Comparison of ENCODE assay signal across 21 mouse cellular contexts in the genomic region with DNA sequence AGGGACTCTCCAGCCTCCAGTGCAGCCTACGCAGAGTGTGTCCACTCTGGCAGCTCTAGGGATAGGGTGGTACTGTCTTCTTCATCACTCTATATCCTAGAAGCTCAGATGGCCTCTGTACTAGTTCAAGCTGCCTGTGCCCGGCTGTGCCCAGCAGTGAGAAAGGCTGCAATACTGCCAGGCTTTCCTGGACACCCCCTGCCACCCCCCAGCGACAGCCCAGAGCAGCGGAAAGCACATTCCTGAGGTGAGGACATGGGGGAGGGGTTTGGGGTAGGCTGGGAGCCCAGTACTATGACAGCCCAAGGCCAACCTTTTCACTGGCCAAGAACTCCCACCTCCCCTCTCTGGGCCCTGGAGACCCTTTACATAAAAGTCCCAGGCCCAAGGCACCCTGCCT. TPM values are rescaled to one million over a fixed set of nuclear protein-coding genes. Genes with fewer than 3 reads are reported as not detected.
DNase-seq lines count a peak whose midpoint lies in the region; ATAC-seq and TF ChIP-seq lines count a peak whose summit lies in the region.
"Had no signal": no experiment of that assay in that cellular context is flagged by ENCODE, and none has a peak within 500 bp of the region (broad histone marks: within the 10 kb centered on the region; RNA-seq: fewer than 3 reads in every experiment).

No protein-coding gene starts in this region.

- no peak for DNase-seq in forebrain, embryonic 10.5 days (ENCODE audit: extremely low spot score, low spot score)
- no peak for DNase-seq in heart, postnatal 0 days (ENCODE audit: low spot score)
- DNase-seq in heart, adult 11 months: no peak
- no peak for DNase-seq in kidney, postnatal 0 days (ENCODE audit: low spot score)
- DNase-seq in kidney, adult 9 months: no peak
- no peak for DNase-seq in limb, embryonic 10.5 days (ENCODE audit: low spot score)
- DNase-seq: adrenal gland, postnatal 10 days; cerebellum, adult 18-20 months; cerebellum, postnatal 25 days; embryo, embryonic 11 days; gastrocnemius, postnatal 36 days; liver; thymus, adult 18-20 months; thymus, postnatal 36 days had no signal

- H3K36me3 ChIP-seq in forebrain, embryonic 10.5 days (replicated peaks): peaks cover 19% of the 10 kb centered on the region
- peaks cover 20% of the 10 kb centered on the region; the same call in 1 of the 2 replicates for H3K36me3 ChIP-seq in forebrain, embryonic 12.5 days (replicated peaks)
- peaks cover 15% of the 10 kb centered on the region; the same call in 1 of the 2 replicates for H3K36me3 ChIP-seq in heart, postnatal 0 days (replicated peaks; ENCODE audit: control insufficient read depth, insufficient read depth, low read length)
- no peaks in the 10 kb centered on the region for H3K36me3 ChIP-seq in kidney, postnatal 0 days (ENCODE audit: insufficient read depth, low read length)
- peaks cover 23% of the 10 kb centered on the region for H3K36me3 ChIP-seq in limb, embryonic 10.5 days
- H3K36me3 ChIP-seq: heart, embryonic 15.5 days had no signal

- H3K4me3 ChIP-seq in forebrain, embryonic 10.5 days: no peak overlapping the region
- H3K4me3 ChIP-seq in forebrain, embryonic 12.5 days (replicated peaks): no peak overlapping the region
- no peak overlapping the region for H3K4me3 ChIP-seq in heart, postnatal 0 days (ENCODE audit: low read depth, low read length)
- H3K4me3 ChIP-seq in kidney, postnatal 0 days (replicated peaks; ENCODE audit: low read depth, low read length): no peak overlapping the region
- H3K4me3 ChIP-seq in limb, embryonic 10.5 days: no peak overlapping the region
- H3K4me3 ChIP-seq: heart, embryonic 15.5 days; midbrain, embryonic 10.5 days had no signal

- peaks cover 18% of the 10 kb centered on the region for H3K4me1 ChIP-seq in forebrain, embryonic 10.5 days
- H3K4me1 ChIP-seq in forebrain, embryonic 12.5 days: peaks cover 13% of the 10 kb centered on the region
- H3K4me1 ChIP-seq in heart, postnatal 0 days (ENCODE audit: control insufficient read depth, insufficient read depth): peaks cover 20% of the 10 kb centered on the region
- H3K4me1 ChIP-seq in kidney, postnatal 0 days (replicated peaks; ENCODE audit: insufficient read depth, low read length): peaks cover under 1% of the 10 kb centered on the region
- peaks cover 47% of the 10 kb centered on the region for H3K4me1 ChIP-seq in limb, embryonic 10.5 days

- H3K9me3 ChIP-seq in forebrain, embryonic 10.5 days: no peaks in the 10 kb centered on the region
- no peaks in the 10 kb centered on the region for H3K9me3 ChIP-seq in forebrain, embryonic 12.5 days
- H3K9me3 ChIP-seq in heart, postnatal 0 days (replicated peaks; ENCODE audit: control insufficient read depth, low read length): no peaks in the 10 kb centered on the region
- no peaks in the 10 kb centered on the region for H3K9me3 ChIP-seq in kidney, postnatal 0 days (replicated peaks; ENCODE audit: low read length)
- no peaks in the 10 kb centered on the region for H3K9me3 ChIP-seq in limb, embryonic 10.5 days (replicated peaks)
- H3K9me3 ChIP-seq: heart, embryonic 15.5 days; midbrain, embryonic 10.5 days had no signal

- WGBS in forebrain, embryonic 10.5 days: 73% methylated on average over 4 of the region's 4 CpGs
- 79% methylated on average over 4 of the region's 4 CpGs for WGBS in forebrain, embryonic 12.5 days
- WGBS in heart, postnatal 0 days: 41% methylated on average over 4 of the region's 4 CpGs
- 62% methylated on average over 4 of the region's 4 CpGs for WGBS in kidney, postnatal 0 days
- 77% methylated on average over 4 of the region's 4 CpGs for WGBS in limb, embryonic 10.5 days

- H3K9ac ChIP-seq in forebrain, embryonic 12.5 days: no peak overlapping the region
- no peak overlapping the region for H3K9ac ChIP-seq in heart, postnatal 0 days (replicated peaks; ENCODE audit: low read depth, low read length)
- no peak overlapping the region for H3K9ac ChIP-seq in kidney, postnatal 0 days (ENCODE audit: low read depth, low read length)
- H3K9ac ChIP-seq: heart, embryonic 15.5 days had no signal

- no peak for ATAC-seq in forebrain, embryonic 12.5 days (ENCODE audit: low FRiP score)
- ATAC-seq in heart, postnatal 0 days (ENCODE audit: insufficient read depth, low read depth): peak; percentile 14; the same call in 1 of the 2 replicates
- no peak for ATAC-seq in kidney, postnatal 0 days (replicated peaks; ENCODE audit: low FRiP score, low read depth)
- ATAC-seq in megakaryocyte-erythroid progenitor cell, adult 5-6 weeks (replicated peaks; ENCODE audit: low FRiP score, low TSS enrichment, poor library complexity, severe bottlenecking): no peak
- ATAC-seq: activated CD4-positive, CD25-positive, alpha-beta regulatory T cell, adult 4 months; lung, postnatal 0 days had no signal

- H3K27me3 ChIP-seq in forebrain, embryonic 10.5 days (ENCODE audit: poor library complexity, severe bottlenecking): no peaks in the 10 kb centered on the region
- H3K27me3 ChIP-seq in forebrain, embryonic 12.5 days: 0 out of 2 replicates have a peak, but pooled peaks cover 2% of the 10 kb centered on the region
- no peaks in the 10 kb centered on the region for H3K27me3 ChIP-seq in heart, postnatal 0 days (ENCODE audit: control insufficient read depth, insufficient read depth, low read length)
- no peaks in the 10 kb centered on the region for H3K27me3 ChIP-seq in kidney, postnatal 0 days (ENCODE audit: insufficient read depth, low read length)
- H3K27me3 ChIP-seq in limb, embryonic 10.5 days (ENCODE audit: low read depth, poor library complexity, severe bottlenecking): no peaks in the 10 kb centered on the region
- H3K27me3 ChIP-seq: heart, embryonic 15.5 days had no signal

- TF ChIP-seq CTCF in heart, postnatal 0 days (IDR thresholded peaks at IDR 0.05; ENCODE audit: low read depth): no peak
- no peak for TF ChIP-seq CTCF in kidney, postnatal 0 days (IDR thresholded peaks at IDR 0.05; ENCODE audit: low read depth)

- no peak overlapping the region for H3K4me2 ChIP-seq in forebrain, embryonic 12.5 days
- no peak overlapping the region for H3K4me2 ChIP-seq in heart, postnatal 0 days (ENCODE audit: low read depth, low read length)
- no peak overlapping the region for H3K4me2 ChIP-seq in kidney, postnatal 0 days (ENCODE audit: low read length)
- H3K4me2 ChIP-seq: heart, embryonic 15.5 days had no signal

- no peak for TF ChIP-seq EP300 in heart, postnatal 0 days (IDR thresholded peaks at IDR 0.05; ENCODE audit: low read depth)

- 0 out of 2 replicates have a peak overlapping the region, but pooled peaks have one; percentile 9 for H3K27ac ChIP-seq in forebrain, embryonic 10.5 days
- no peak overlapping the region for H3K27ac ChIP-seq in forebrain, embryonic 12.5 days
- no peak overlapping the region for H3K27ac ChIP-seq in heart, postnatal 0 days (ENCODE audit: low read depth)
- 0 out of 2 replicates have a peak overlapping the region, but pooled peaks have one; percentile 31 for H3K27ac ChIP-seq in kidney, postnatal 0 days
- H3K27ac ChIP-seq in limb, embryonic 10.5 days: peak overlapping the region; percentile 53; the same call in 1 of the 2 replicates
- H3K27ac ChIP-seq: macrophage; midbrain, embryonic 10.5 days had no signal

RNA-seq across cellular contexts. Expression of a gene that starts 4.0 kb away (rescaled TPM):
- polyA plus RNA-seq in forebrain, embryonic 10.5 days (2016; fragmentation: Nextera tagmentation; extraction: Ambion mirVana): 9.2 and 9.3 TPM in 2 replicates
- 5.2 and 6.8 TPM in 2 replicates for polyA plus RNA-seq in forebrain, embryonic 12.5 days (2016; fragmentation: Nextera tagmentation; extraction: Ambion mirVana)
- total RNA-seq in heart, postnatal 0 days (2014; rRNA removed; ENCODE audit: low replicate concordance): 38.7 and 64.8 TPM in 2 replicates
- polyA plus RNA-seq in heart, postnatal 0 days (2015; fragmentation: Nextera tagmentation; extraction: Ambion mirVana): 8.1 and 9.3 TPM in 2 replicates
- polyA plus RNA-seq in kidney, postnatal 0 days (2015; fragmentation: Nextera tagmentation; extraction: Ambion mirVana): 20.4 and 21.1 TPM in 2 replicates
- polyA plus RNA-seq in limb, embryonic 10.5 days (2016; fragmentation: Nextera tagmentation; extraction: Ambion mirVana): 22.5 and 28.3 TPM in 2 replicates
- total RNA-seq in megakaryocyte-erythroid progenitor cell, adult 5-6 weeks (2014; fragmentation: Nextera tagmentation): not detected in 2 replicates
- total RNA-seq in megakaryocyte-erythroid progenitor cell, adult 5-6 weeks (2017): 0.38 and 0.65 TPM in 2 replicates

RNA-seq across cellular contexts. Expression of a gene that starts 4.0 kb away (rescaled TPM):
- polyA plus RNA-seq in forebrain, embryonic 10.5 days (2016; fragmentation: Nextera tagmentation; extraction: Ambion mirVana): 63.7 and 66.3 TPM in 2 replicates
- 51.4 and 58.0 TPM in 2 replicates for polyA plus RNA-seq in forebrain, embryonic 12.5 days (2016; fragmentation: Nextera tagmentation; extraction: Ambion mirVana)
- 99.6 and 102 TPM in 2 replicates for total RNA-seq in heart, postnatal 0 days (2014; rRNA removed; ENCODE audit: low replicate concordance)
- polyA plus RNA-seq in heart, postnatal 0 days (2015; fragmentation: Nextera tagmentation; extraction: Ambion mirVana): 99.5 and 103 TPM in 2 replicates
- 87.8 and 89.3 TPM in 2 replicates for polyA plus RNA-seq in kidney, postnatal 0 days (2015; fragmentation: Nextera tagmentation; extraction: Ambion mirVana)
- 64.1 and 70.2 TPM in 2 replicates for polyA plus RNA-seq in limb, embryonic 10.5 days (2016; fragmentation: Nextera tagmentation; extraction: Ambion mirVana)
- total RNA-seq in megakaryocyte-erythroid progenitor cell, adult 5-6 weeks (2014; fragmentation: Nextera tagmentation): 56.5 and 81.2 TPM in 2 replicates
- total RNA-seq in megakaryocyte-erythroid progenitor cell, adult 5-6 weeks (2017): 71.0 and 106 TPM in 2 replicates

RNA-seq across cellular contexts. Expression of a gene that starts 11.0 kb away (rescaled TPM):
- polyA plus RNA-seq in forebrain, embryonic 10.5 days (2016; fragmentation: Nextera tagmentation; extraction: Ambion mirVana): 93.5 and 94.7 TPM in 2 replicates
- 114 TPM in 2 replicates for polyA plus RNA-seq in forebrain, embryonic 12.5 days (2016; fragmentation: Nextera tagmentation; extraction: Ambion mirVana)
- 23.9 and 74.9 TPM in 2 replicates for total RNA-seq in heart, postnatal 0 days (2014; rRNA removed; ENCODE audit: low replicate concordance)
- polyA plus RNA-seq in heart, postnatal 0 days (2015; fragmentation: Nextera tagmentation; extraction: Ambion mirVana): 172 and 184 TPM in 2 replicates
- polyA plus RNA-seq in kidney, postnatal 0 days (2015; fragmentation: Nextera tagmentation; extraction: Ambion mirVana): 105 and 106 TPM in 2 replicates
- polyA plus RNA-seq in limb, embryonic 10.5 days (2016; fragmentation: Nextera tagmentation; extraction: Ambion mirVana): 108 and 113 TPM in 2 replicates
- total RNA-seq in megakaryocyte-erythroid progenitor cell, adult 5-6 weeks (2014; fragmentation: Nextera tagmentation): 76.0 and 100 TPM in 2 replicates
- total RNA-seq in megakaryocyte-erythroid progenitor cell, adult 5-6 weeks (2017): 18.2 and 24.0 TPM in 2 replicates

RNA-seq across cellular contexts. Expression of a gene that starts 41.2 kb away (rescaled TPM):
- 22.5 and 23.2 TPM in 2 replicates for polyA plus RNA-seq in forebrain, embryonic 10.5 days (2016; fragmentation: Nextera tagmentation; extraction: Ambion mirVana)
- 22.0 and 26.6 TPM in 2 replicates for polyA plus RNA-seq in forebrain, embryonic 12.5 days (2016; fragmentation: Nextera tagmentation; extraction: Ambion mirVana)
- total RNA-seq in heart, postnatal 0 days (2014; rRNA removed; ENCODE audit: low replicate concordance): 25.3 and 25.4 TPM in 2 replicates
- polyA plus RNA-seq in heart, postnatal 0 days (2015; fragmentation: Nextera tagmentation; extraction: Ambion mirVana): 11.2 and 11.8 TPM in 2 replicates
- 74.6 and 78.8 TPM in 2 replicates for polyA plus RNA-seq in kidney, postnatal 0 days (2015; fragmentation: Nextera tagmentation; extraction: Ambion mirVana)
- polyA plus RNA-seq in limb, embryonic 10.5 days (2016; fragmentation: Nextera tagmentation; extraction: Ambion mirVana): 27.0 and 30.7 TPM in 2 replicates
- total RNA-seq in megakaryocyte-erythroid progenitor cell, adult 5-6 weeks (2014; fragmentation: Nextera tagmentation): 2.0 TPM in 1 of 2 replicates, not detected in the other
- 0.33 TPM in 1 of 2 replicates, not detected in the other for total RNA-seq in megakaryocyte-erythroid progenitor cell, adult 5-6 weeks (2017)

RNA-seq across cellular contexts. Expression of a gene that starts 43.8 kb away (rescaled TPM):
- 17.6 and 19.1 TPM in 2 replicates for polyA plus RNA-seq in forebrain, embryonic 10.5 days (2016; fragmentation: Nextera tagmentation; extraction: Ambion mirVana)
- polyA plus RNA-seq in forebrain, embryonic 12.5 days (2016; fragmentation: Nextera tagmentation; extraction: Ambion mirVana): 13.5 and 18.5 TPM in 2 replicates
- total RNA-seq in heart, postnatal 0 days (2014; rRNA removed; ENCODE audit: low replicate concordance): 17.2 and 17.8 TPM in 2 replicates
- polyA plus RNA-seq in heart, postnatal 0 days (2015; fragmentation: Nextera tagmentation; extraction: Ambion mirVana): 8.0 and 9.9 TPM in 2 replicates
- polyA plus RNA-seq in kidney, postnatal 0 days (2015; fragmentation: Nextera tagmentation; extraction: Ambion mirVana): 13.1 and 16.8 TPM in 2 replicates
- polyA plus RNA-seq in limb, embryonic 10.5 days (2016; fragmentation: Nextera tagmentation; extraction: Ambion mirVana): 21.8 and 22.9 TPM in 2 replicates
- total RNA-seq in megakaryocyte-erythroid progenitor cell, adult 5-6 weeks (2014; fragmentation: Nextera tagmentation): 48.2 and 78.5 TPM in 2 replicates
- 10.4 and 15.7 TPM in 2 replicates for total RNA-seq in megakaryocyte-erythroid progenitor cell, adult 5-6 weeks (2017)

Comparison
In these comparisons a context has a peak if more than half of its experiments do, and no peak if none do; other contexts are left out.
1. H3K27ac ChIP-seq: peak in forebrain, embryonic 10.5 days (single experiment), kidney, postnatal 0 days (single experiment) and limb, embryonic 10.5 days (single experiment); none in forebrain, embryonic 12.5 days (single experiment) and heart, postnatal 0 days (single experiment).